In the genomic region with DNA sequence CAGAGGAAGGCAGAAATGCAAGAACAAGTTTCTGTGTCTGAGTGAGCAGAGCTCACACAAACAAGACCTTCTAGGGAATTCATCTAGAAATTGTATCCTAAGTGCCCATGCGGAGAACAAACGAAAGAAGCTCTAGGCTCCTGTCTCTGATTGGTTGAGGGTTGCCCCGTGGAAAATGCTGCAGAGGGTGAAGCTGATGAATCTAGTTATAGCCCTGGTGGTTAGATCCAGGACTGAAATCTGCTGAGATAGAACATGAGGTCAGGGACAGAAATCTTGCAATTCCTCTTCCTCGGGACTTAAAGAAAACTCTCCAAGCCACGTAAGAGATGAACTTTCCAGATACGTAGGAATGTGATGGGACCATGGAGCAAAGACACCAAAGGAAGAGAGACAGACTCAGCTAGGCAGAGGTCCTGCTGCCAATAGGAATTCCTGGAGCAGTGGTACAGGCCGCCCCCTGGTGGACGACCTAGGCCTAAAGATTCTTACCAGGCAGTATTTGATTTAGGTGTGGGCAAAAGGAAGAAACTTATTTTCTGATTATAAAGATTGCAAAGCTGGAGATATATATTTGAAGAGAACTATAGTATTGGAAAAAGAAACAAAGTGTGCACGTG, we compare ENCODE assay signal across 9 mouse cellular contexts. TPM values are rescaled to one million over a fixed set of nuclear protein-coding genes. Genes with fewer than 3 reads are reported as not detected.
A peak's percentile ranks its signal among the peaks of the same experiment; 100 is the strongest.
DNase-seq lines count a peak whose midpoint lies in the region; ATAC-seq and TF ChIP-seq lines count a peak whose summit lies in the region.
"Had no signal": no experiment of that assay in that cellular context is flagged by ENCODE, and none has a peak within 500 bp of the region (broad histone marks: within the 10 kb centered on the region; RNA-seq: fewer than 3 reads in every experiment).

No protein-coding gene starts in this region.

- no peaks in the 10 kb centered on the region for H3K36me3 ChIP-seq in kidney, embryonic 15.5 days
- no peaks in the 10 kb centered on the region for H3K36me3 ChIP-seq in forebrain, embryonic 16.5 days (ENCODE audit: control insufficient read depth, insufficient read depth)
- H3K36me3 ChIP-seq in limb, embryonic 10.5 days: no peaks in the 10 kb centered on the region
- no peaks in the 10 kb centered on the region for H3K36me3 ChIP-seq in thymus, adult 2 months (ENCODE audit: control insufficient read depth, insufficient read depth, low read length)
- H3K36me3 ChIP-seq: embryonic facial prominence, embryonic 15.5 days had no signal

- 0 out of 2 replicates have a peak, but pooled peaks cover 4% of the 10 kb centered on the region for H3K27me3 ChIP-seq in kidney, embryonic 15.5 days
- H3K27me3 ChIP-seq in forebrain, embryonic 16.5 days (replicated peaks; ENCODE audit: control insufficient read depth, insufficient read depth, low read length): no peaks in the 10 kb centered on the region
- H3K27me3 ChIP-seq in limb, embryonic 10.5 days (ENCODE audit: low read depth, poor library complexity, severe bottlenecking): peaks cover 11% of the 10 kb centered on the region; the same call in 1 of the 2 replicates
- no peaks in the 10 kb centered on the region for H3K27me3 ChIP-seq in thymus, adult 2 months (ENCODE audit: control insufficient read depth, insufficient read depth, low read length)
- H3K27me3 ChIP-seq: embryonic facial prominence, embryonic 15.5 days had no signal

- no peak overlapping the region for H3K4me2 ChIP-seq in kidney, embryonic 15.5 days
- no peak overlapping the region for H3K4me2 ChIP-seq in forebrain, embryonic 16.5 days (ENCODE audit: low read length)
- H3K4me2 ChIP-seq: embryonic facial prominence, embryonic 15.5 days had no signal

- ATAC-seq in kidney, embryonic 15.5 days (replicated peaks; ENCODE audit: low FRiP score): no peak
- ATAC-seq in forebrain, embryonic 16.5 days: 0 out of 2 replicates have a peak, but pooled peaks have one; percentile 33

- no peak for TF ChIP-seq POLR2A in brain, embryonic 14.5 days (IDR thresholded peaks at IDR 0.05; ENCODE audit: borderline replicate concordance, extremely low read depth, insufficient read depth, insufficient read length, poor library complexity, severe bottlenecking)
- TF ChIP-seq POLR2A in thymus, adult 2 months (IDR thresholded peaks at IDR 0.05; ENCODE audit: control insufficient read depth, extremely low read depth, insufficient read depth, low read length, poor library complexity): no peak

- peaks cover 8% of the 10 kb centered on the region for H3K4me1 ChIP-seq in kidney, embryonic 15.5 days
- H3K4me1 ChIP-seq in forebrain, embryonic 16.5 days (replicated peaks; ENCODE audit: control insufficient read depth, insufficient read depth, low read length): peaks cover 4% of the 10 kb centered on the region; the same call in 1 of the 2 replicates
- H3K4me1 ChIP-seq in limb, embryonic 10.5 days: peaks cover 8% of the 10 kb centered on the region
- no peaks in the 10 kb centered on the region for H3K4me1 ChIP-seq in thymus, adult 2 months (replicated peaks; ENCODE audit: control insufficient read depth, insufficient read depth, low read length)

- H3K4me3 ChIP-seq in kidney, embryonic 15.5 days (replicated peaks): no peak overlapping the region
- no peak overlapping the region for H3K4me3 ChIP-seq in forebrain, embryonic 16.5 days (replicated peaks; ENCODE audit: low read length)
- no peak overlapping the region for H3K4me3 ChIP-seq in limb, embryonic 10.5 days
- no peak overlapping the region for H3K4me3 ChIP-seq in thymus, adult 2 months (ENCODE audit: control insufficient read depth, insufficient read depth, low read length)
- H3K4me3 ChIP-seq: embryonic facial prominence, embryonic 15.5 days had no signal

- peak; percentile 91 for TF ChIP-seq CTCF in brain, embryonic 14.5 days (IDR thresholded peaks at IDR 0.05; ENCODE audit: borderline replicate concordance, extremely low read depth, insufficient read depth, insufficient read length)
- peak; percentile 62; the same call in 1 of the 2 replicates for TF ChIP-seq CTCF in thymus, adult 2 months (IDR thresholded peaks at IDR 0.05; ENCODE audit: borderline replicate concordance, control insufficient read depth, extremely low read depth, insufficient read depth, low read length, poor library complexity)

- no peak overlapping the region for H3K9ac ChIP-seq in kidney, embryonic 15.5 days
- no peak overlapping the region for H3K9ac ChIP-seq in forebrain, embryonic 16.5 days (replicated peaks; ENCODE audit: low read depth, low read length)
- H3K9ac ChIP-seq: embryonic facial prominence, embryonic 15.5 days had no signal

- H3K9me3 ChIP-seq in kidney, embryonic 15.5 days (replicated peaks): no peaks in the 10 kb centered on the region
- H3K9me3 ChIP-seq in forebrain, embryonic 16.5 days (ENCODE audit: control insufficient read depth, low read length): no peaks in the 10 kb centered on the region
- H3K9me3 ChIP-seq in limb, embryonic 10.5 days (replicated peaks): no peaks in the 10 kb centered on the region
- H3K9me3 ChIP-seq: embryonic facial prominence, embryonic 15.5 days had no signal

- DNase-seq in kidney, adult 11 months: peak; percentile 50
- DNase-seq in brain, embryonic 14.5 days (ENCODE audit: low read depth): peak; percentile 80
- peak; percentile 68 for DNase-seq in induced T-regulatory cell, adult 2 months (ENCODE audit: low read depth)
- peak; percentile 83 for DNase-seq in limb, embryonic 10.5 days (ENCODE audit: low spot score)
- DNase-seq in ovary, adult 18-20 months (ENCODE audit: low spot score): peak; percentile 45
- peak; percentile 71 for DNase-seq in thymus, adult 2 months

- no peak overlapping the region for H3K27ac ChIP-seq in kidney, embryonic 15.5 days
- H3K27ac ChIP-seq in forebrain, embryonic 16.5 days (ENCODE audit: low read length): no peak overlapping the region
- no peak overlapping the region for H3K27ac ChIP-seq in limb, embryonic 10.5 days
- no peak overlapping the region for H3K27ac ChIP-seq in thymus, adult 2 months (ENCODE audit: control insufficient read depth, insufficient read depth, low read length)
- H3K27ac ChIP-seq: embryonic facial prominence, embryonic 15.5 days had no signal

- 22% methylated on average over 9 of the region's 9 CpGs for WGBS in kidney, embryonic 15.5 days
- 31% methylated on average over 9 of the region's 9 CpGs for WGBS in forebrain, embryonic 16.5 days
- 24% methylated on average over 9 of the region's 9 CpGs for WGBS in limb, embryonic 10.5 days
- WGBS in thymus, adult 2 months: 31% methylated on average over 9 of the region's 9 CpGs

RNA-seq across cellular contexts. Expression of a gene that starts 2.8 kb away (rescaled TPM):
- 0.53 and 1.6 TPM in 2 replicates for polyA plus RNA-seq in kidney, embryonic 15.5 days (2015; fragmentation: Nextera tagmentation; extraction: Ambion mirVana)
- polyA plus RNA-seq in brain, embryonic 14.5 days (2012; rRNA removed): 0.29 and 0.34 TPM in 2 replicates
- 0.43 TPM in 1 of 2 replicates, not detected in the other for polyA plus RNA-seq in forebrain, embryonic 16.5 days (2015; fragmentation: Nextera tagmentation; extraction: Ambion mirVana)
- 0.15 TPM in 1 of 2 replicates, not detected in the other for polyA plus RNA-seq in limb, embryonic 10.5 days (2016; fragmentation: Nextera tagmentation; extraction: Ambion mirVana)
- 0.35 TPM in 1 of 2 replicates, not detected in the other for polyA plus RNA-seq in thymus, adult 2 months (2012; rRNA removed)

RNA-seq across cellular contexts. Expression of a gene that starts 46.9 kb away (rescaled TPM):
- 68.2 and 68.9 TPM in 2 replicates for polyA plus RNA-seq in kidney, embryonic 15.5 days (2015; fragmentation: Nextera tagmentation; extraction: Ambion mirVana)
- 32.2 and 49.1 TPM in 2 replicates for polyA plus RNA-seq in brain, embryonic 14.5 days (2012; rRNA removed)
- 109 and 118 TPM in 2 replicates for polyA plus RNA-seq in forebrain, embryonic 16.5 days (2015; fragmentation: Nextera tagmentation; extraction: Ambion mirVana)
- 89.8 and 92.9 TPM in 2 replicates for polyA plus RNA-seq in limb, embryonic 10.5 days (2016; fragmentation: Nextera tagmentation; extraction: Ambion mirVana)
- 13.6 and 14.6 TPM in 2 replicates for polyA plus RNA-seq in thymus, adult 2 months (2012; rRNA removed)
